Mouse (Mus musculus) liver, embryonic 15.5 days (tissue): ENCODE data around the gene Rnf207. TPM values are rescaled to one million over a fixed set of nuclear protein-coding genes. Genes with fewer than 3 reads are reported as not detected.

Experiments
- ATAC-seq: fragments of 200-750 bp; cut with Nextera tagmentation; 2 replicates; pipeline ENCODE4 v1.8.0; 2017; ENCODE audit warnings: moderate number of reproducible peaks, mild to moderate bottlenecking, moderate library complexity; ENCODE audit not compliant: insufficient read depth
- H3K27ac ChIP-seq: fragments of 300-500 bp; sonication (generic); replicated peaks from 2 replicates; pipeline ENCODE4 v1.5.1; 2015; ENCODE audit warnings: mild to moderate bottlenecking, inconsistent platforms
- H3K27me3 ChIP-seq: fragments of 300-500 bp; sonication (generic); 2 replicates; pipeline ENCODE4 v1.6.1; 2015; ENCODE audit warnings: mild to moderate bottlenecking, inconsistent platforms
- H3K36me3 ChIP-seq: fragments of 300-500 bp; sonication (generic); replicated peaks from 2 replicates; pipeline ENCODE4 v1.6.1; 2015; ENCODE audit warnings: moderate library complexity, mild to moderate bottlenecking, inconsistent platforms
- H3K4me1 ChIP-seq: fragments of 300-500 bp; sonication (generic); replicated peaks from 2 replicates; pipeline ENCODE4 v1.6.1; 2015; ENCODE audit warnings: inconsistent platforms
- H3K4me2 ChIP-seq: fragments of 300-500 bp; sonication (generic); 2 replicates; pipeline ENCODE4 v1.6.1; 2015; ENCODE audit warnings: moderate library complexity, mild to moderate bottlenecking, inconsistent platforms
- H3K4me3 ChIP-seq: fragments of 300-500 bp; sonication (generic); replicated peaks from 2 replicates; pipeline ENCODE4 v1.5.1; 2015; ENCODE audit warnings: mild to moderate bottlenecking, inconsistent platforms
- H3K9ac ChIP-seq: fragments of 300-500 bp; sonication (generic); 2 replicates; pipeline ENCODE4 v1.6.1; 2015; ENCODE audit warnings: moderate library complexity, mild to moderate bottlenecking, inconsistent platforms
- H3K9me3 ChIP-seq: fragments of 300-500 bp; sonication (generic); replicated peaks from 2 replicates; pipeline ENCODE4 v1.6.1; 2016; ENCODE audit warnings: inconsistent platforms
- whole genome bisulfite sequencing: fragments of 180-500 bp; shearing (Covaris S2); methylation state at CpG from one replicate; pipeline ENCODE4 v1.1.7; 2015; ENCODE audit warnings: mixed read lengths; ENCODE audit not compliant: insufficient replicate concordance; 5-methylcytosine and 5-hydroxymethylcytosine counted together
- polyA plus RNA-seq: library from polyadenylated mRNA; unstranded; fragments of >200 nt; fragmentation: Nextera tagmentation; extraction: Ambion mirVana; gene quantifications from 2 replicates; pipeline ENCODE4 v1.2.1, GENCODE M21; 2015

Rnf207 gene
- polyA plus RNA-seq, 1 experiment from 2014 or later = 0.08 TPM

DNA sequence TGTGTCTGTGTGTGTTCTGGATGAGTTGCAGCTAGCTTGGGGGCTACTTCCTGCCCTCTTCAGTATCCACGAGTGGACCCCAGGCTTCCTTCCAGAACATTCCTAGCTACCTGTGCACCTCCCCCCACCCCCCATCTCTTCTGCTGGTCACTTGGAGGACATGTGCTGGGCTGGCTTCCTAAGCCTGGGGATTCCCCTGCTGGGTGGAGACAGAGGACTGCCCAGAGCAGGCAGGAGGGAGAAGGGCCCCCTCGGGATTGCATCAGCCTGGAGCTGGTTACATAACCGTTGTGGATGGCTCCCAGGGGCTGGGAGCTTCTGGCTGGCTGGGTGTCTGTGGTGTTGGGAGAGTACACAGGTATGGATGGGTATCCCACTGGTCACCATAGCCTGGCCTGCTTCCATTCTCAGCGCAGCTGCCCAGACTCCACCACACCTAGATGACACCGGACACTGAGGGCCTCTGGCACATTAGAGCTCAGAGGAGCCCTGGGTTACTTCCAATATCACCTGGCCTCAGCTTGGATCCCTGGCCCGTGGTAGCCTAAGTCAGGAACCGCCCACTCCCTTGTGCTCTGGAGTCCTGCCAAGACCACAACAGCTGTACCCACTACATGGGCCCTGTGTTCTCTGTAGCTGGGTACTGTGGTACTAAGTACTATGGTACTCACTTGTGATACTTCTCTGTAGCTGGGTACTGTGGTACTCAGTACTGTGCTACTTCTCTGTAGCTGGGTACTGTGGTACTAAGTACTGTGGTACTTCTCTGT lies 26.5 kb upstream of the Rnf207 start:
- H3K9me3 ChIP-seq = no peaks in the 10 kb centered on the region
- H3K27me3 ChIP-seq = peaks cover 72% of the 10 kb centered on the region
- no peak overlapping the region for H3K4me2 ChIP-seq
- H3K4me1 ChIP-seq = peaks cover 16% of the 10 kb centered on the region
- WGBS = 31% methylated on average over 7 of the region's 7 CpGs
- H3K4me3 ChIP-seq = no peak overlapping the region
- H3K36me3 ChIP-seq = no peaks in the 10 kb centered on the region
- peak; percentile 78 for ATAC-seq
- no peak overlapping the region for H3K9ac ChIP-seq
- no peak overlapping the region for H3K27ac ChIP-seq

DNA sequence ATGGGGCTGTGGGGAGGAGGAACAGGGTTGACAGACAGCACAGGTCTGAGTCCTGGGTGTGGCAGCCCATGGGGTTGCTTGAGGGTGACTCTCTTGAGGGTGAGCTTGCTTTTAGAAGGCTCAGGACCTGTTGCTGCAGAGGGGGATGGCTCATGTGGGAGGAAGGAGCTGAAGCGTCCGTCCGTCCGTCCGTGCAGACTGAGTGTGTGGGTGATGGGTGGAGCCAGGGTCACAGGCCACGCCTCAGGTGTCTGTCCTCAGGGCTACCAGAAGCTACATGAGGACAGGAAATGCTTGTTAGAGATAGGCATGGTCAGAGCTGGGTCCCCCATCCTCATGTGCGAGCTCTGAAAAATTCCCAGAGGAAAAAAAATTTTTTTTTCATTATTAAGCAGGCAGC lies 25.9 kb upstream of the Rnf207 start:
- ATAC-seq = no peak

GRCm38 (mm10) chr4:152343296-152343695 lies 24.5 kb upstream of the Rnf207 start:
- H3K9me3 ChIP-seq = no peaks in the 10 kb centered on the region
- H3K27me3 ChIP-seq = peaks cover 72% of the 10 kb centered on the region
- H3K4me2 ChIP-seq = no peak overlapping the region
- ATAC-seq = no peak
- no peak overlapping the region for H3K4me3 ChIP-seq
- H3K36me3 ChIP-seq = no peaks in the 10 kb centered on the region
- no peak overlapping the region for H3K9ac ChIP-seq
- H3K4me1 ChIP-seq = peaks cover 24% of the 10 kb centered on the region
- 5% methylated on average over 5 of the region's 5 CpGs for WGBS
- H3K27ac ChIP-seq = no peak overlapping the region

More for the DNA sequence above, 25.9 kb upstream of the Rnf207 start:
- no peak overlapping the region for H3K4me3 ChIP-seq
- 13% methylated on average over 7 of the region's 7 CpGs for WGBS
- no peak overlapping the region for H3K9ac ChIP-seq
- H3K4me2 ChIP-seq = no peak overlapping the region
- no peak overlapping the region for H3K27ac ChIP-seq
- H3K36me3 ChIP-seq = no peaks in the 10 kb centered on the region
- H3K27me3 ChIP-seq = peaks cover 72% of the 10 kb centered on the region
- no peaks in the 10 kb centered on the region for H3K9me3 ChIP-seq
- H3K4me1 ChIP-seq = peaks cover 16% of the 10 kb centered on the region

GRCm38 (mm10) chr4:152340584-152341284 lies 21.9 kb upstream of the Rnf207 start:
- Histone ChIP-seq H3K4me3 (no peak overlapping the region), H3K27me3 (peaks cover 80% of the 10 kb centered on the region), H3K27ac (no peak overlapping the region), H3K4me1 (peaks cover 24% of the 10 kb centered on the region), H3K4me2 (no peak overlapping the region; the same call in 1 of the 2 replicates), H3K36me3 (peaks cover 3% of the 10 kb centered on the region; the same call in 1 of the 2 replicates), H3K9me3 (no peaks in the 10 kb centered on the region), H3K9ac (no peak overlapping the region)
- 31% methylated on average over 15 of the region's 15 CpGs for WGBS
- no peak for ATAC-seq

DNA sequence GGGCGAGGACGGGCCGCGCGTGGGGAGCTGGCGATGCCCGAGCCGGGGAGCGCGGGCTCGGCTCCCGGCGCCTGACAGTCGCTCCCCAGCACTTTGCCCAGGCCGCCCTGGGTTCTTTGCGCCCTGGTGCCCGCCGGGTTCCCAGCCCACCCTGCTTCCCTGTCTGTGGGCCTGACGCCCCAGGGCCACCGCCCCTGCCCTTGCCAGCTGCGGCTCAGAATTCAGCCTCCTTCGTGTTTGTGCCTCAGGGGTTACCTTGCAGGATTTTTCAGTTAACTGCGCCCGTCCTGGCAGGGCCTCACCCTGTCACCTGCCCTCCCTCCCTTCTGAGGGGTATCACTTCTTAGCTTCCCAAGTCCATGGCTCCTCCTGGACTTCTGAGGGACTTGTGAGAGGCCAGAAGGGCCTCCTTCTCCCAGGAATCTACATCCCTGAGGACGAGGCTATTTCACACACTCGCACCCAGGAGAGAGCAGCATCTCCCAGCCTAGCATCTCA lies 20.5 kb upstream of the Rnf207 start:
- Histone ChIP-seq H3K4me1 (peaks cover 13% of the 10 kb centered on the region), H3K4me2 (peak overlapping the region; percentile 52), H3K27ac (no peak overlapping the region), H3K9ac (no peak overlapping the region), H3K36me3 (peaks cover 16% of the 10 kb centered on the region), H3K27me3 (peaks cover 78% of the 10 kb centered on the region), H3K9me3 (no peaks in the 10 kb centered on the region), H3K4me3 (peak overlapping the region; percentile 32)
- WGBS = 6% methylated on average over 25 of the region's 26 CpGs
- ATAC-seq = no peak

DNA sequence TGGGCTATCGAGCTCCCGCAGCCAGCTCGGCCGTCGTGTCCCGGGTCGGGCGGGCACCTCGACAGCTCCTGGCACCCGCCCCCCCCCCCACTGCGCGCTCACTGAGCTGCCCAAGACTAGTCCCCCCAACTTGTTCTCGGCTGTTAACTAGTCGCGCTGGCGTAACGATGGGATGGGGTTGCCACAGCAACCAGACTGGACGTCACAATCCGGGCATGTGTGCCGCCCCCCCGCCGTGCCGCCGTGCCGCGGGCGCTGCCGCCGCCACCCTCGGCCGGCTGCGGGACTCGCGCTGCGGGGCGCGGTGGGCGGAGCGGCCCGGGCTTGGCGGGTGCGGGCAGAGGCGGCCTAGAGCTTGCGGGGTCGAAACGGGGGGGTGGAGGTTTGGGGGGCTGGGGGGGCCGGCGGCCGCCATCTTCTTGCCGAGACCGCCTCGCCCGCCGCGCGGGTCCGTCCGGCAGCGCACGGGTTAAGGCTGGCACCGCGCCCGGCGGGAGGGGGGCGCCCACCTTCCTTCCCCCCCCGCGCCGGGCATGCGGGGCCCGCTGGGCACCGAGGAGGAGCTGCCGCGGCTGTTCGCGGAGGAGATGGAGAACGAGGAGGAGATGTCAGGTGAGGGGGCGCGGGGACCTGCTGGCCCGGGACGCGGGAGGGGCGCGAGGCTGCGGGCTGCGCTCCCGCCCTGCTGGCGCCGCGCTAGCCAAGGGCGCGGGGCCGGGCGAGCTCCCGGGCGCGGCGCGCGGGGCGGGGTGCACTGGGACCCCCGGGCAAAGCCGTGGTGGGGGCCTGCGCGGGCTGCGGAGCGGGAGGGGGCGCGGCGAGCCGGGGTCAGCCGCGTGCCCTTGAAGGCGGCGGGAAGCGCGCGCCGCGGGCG lies 19.9 kb upstream of the Rnf207 start, which contains the start of gene Chd5:
Chd5 (plus strand) TSS at position 233 of the 874 bp plus-strand sequence.
- no peak within 1 kb of the TSS for H3K27ac ChIP-seq
- ATAC-seq = no peak
- H3K36me3 ChIP-seq = peaks cover 23% of the 10 kb centered on the region
- H3K4me3 ChIP-seq = peak within 1 kb of the TSS; percentile 32
- WGBS = 2% methylated on average over 114 of the region's 120 CpGs
- H3K9me3 ChIP-seq = no peaks in the 10 kb centered on the region
- peaks cover 75% of the 10 kb centered on the region for H3K27me3 ChIP-seq
- H3K4me1 ChIP-seq = peaks cover 12% of the 10 kb centered on the region
- H3K9ac ChIP-seq = no peak within 1 kb of the TSS
- H3K4me2 ChIP-seq = peak within 1 kb of the TSS; percentile 52

- Histone ChIP-seq H3K4me1 (peaks cover 12% of the 10 kb centered on the region), H3K4me2 (no peak overlapping the region), H3K9me3 (no peaks in the 10 kb centered on the region), H3K4me3 (no peak overlapping the region), H3K36me3 (peaks cover 32% of the 10 kb centered on the region), H3K27me3 (peaks cover 68% of the 10 kb centered on the region), H3K27ac (no peak overlapping the region), H3K9ac (no peak overlapping the region)
- ATAC-seq = no peak
- WGBS = 38% methylated on average over 6 of the region's 6 CpGs
These were observed 19.0 kb upstream of the Rnf207 start for GRCm38 (mm10) chr4:152337772-152338171.

GRCm38 (mm10) chr4:152333587-152333986 lies 14.8 kb upstream of the Rnf207 start:
- Histone ChIP-seq H3K36me3 (peaks cover 74% of the 10 kb centered on the region), H3K4me1 (peaks cover 15% of the 10 kb centered on the region), H3K9ac (no peak overlapping the region), H3K27me3 (peaks cover 28% of the 10 kb centered on the region), H3K27ac (no peak overlapping the region), H3K9me3 (no peaks in the 10 kb centered on the region), H3K4me2 (no peak overlapping the region), H3K4me3 (no peak overlapping the region)
- no peak for ATAC-seq
- 82% methylated on average over 12 of the region's 12 CpGs for WGBS

- peak; percentile 48 for ATAC-seq
- peaks cover 17% of the 10 kb centered on the region for H3K4me1 ChIP-seq
- H3K36me3 ChIP-seq = peaks cover 79% of the 10 kb centered on the region
- H3K9ac ChIP-seq = no peak overlapping the region
- no peak overlapping the region for H3K27ac ChIP-seq
- H3K9me3 ChIP-seq = no peaks in the 10 kb centered on the region
- WGBS = 17% methylated on average over 2 of the region's 2 CpGs
- H3K27me3 ChIP-seq = peaks cover 22% of the 10 kb centered on the region
- H3K4me3 ChIP-seq = no peak overlapping the region
- H3K4me2 ChIP-seq = no peak overlapping the region
These were observed 14.2 kb upstream of the Rnf207 start for GRCm38 (mm10) chr4:152332952-152333351.

- no peak overlapping the region for H3K4me2 ChIP-seq
- H3K27ac ChIP-seq = no peak overlapping the region
- no peaks in the 10 kb centered on the region for H3K27me3 ChIP-seq
- WGBS = 69% methylated on average over 6 of the region's 6 CpGs
- no peak overlapping the region for H3K4me3 ChIP-seq
- no peaks in the 10 kb centered on the region for H3K9me3 ChIP-seq
- no peak for ATAC-seq
- peaks cover 62% of the 10 kb centered on the region for H3K36me3 ChIP-seq
- H3K4me1 ChIP-seq = peaks cover 48% of the 10 kb centered on the region
- H3K9ac ChIP-seq = no peak overlapping the region
These were observed 9.9 kb upstream of the Rnf207 start for GRCm38 (mm10) chr4:152328691-152329090.
